Mouse (Mus musculus) hindbrain, embryonic 14.5 days (tissue): ENCODE measurements around the gene Bcar3. TPM values are rescaled to one million over a fixed set of nuclear protein-coding genes. Genes with fewer than 3 reads are reported as not detected.

Experiments used
- ATAC-seq: fragments of 200-750 bp; cut with Nextera tagmentation; 2 replicates; pipeline ENCODE4 v1.8.0; 2017; ENCODE audit warnings: moderate number of reproducible peaks, mild to moderate bottlenecking, moderate TSS enrichment, moderate library complexity; ENCODE audit not compliant: low FRiP score
- DNase-seq: peaks from one replicate; pipeline ENCODE4 v3.0.0-alpha.2; 2015; ENCODE audit warnings: low spot score
- H3K27ac ChIP-seq: fragments of 300-500 bp; sonication (generic); 2 replicates; pipeline ENCODE4 v1.5.1; 2014; ENCODE audit warnings: mild to moderate bottlenecking, moderate library complexity
- H3K27me3 ChIP-seq: fragments of 300-500 bp; sonication (generic); 2 replicates; pipeline ENCODE4 v1.6.1; 2014; ENCODE audit warnings: mild to moderate bottlenecking, low read length, mixed read lengths; ENCODE audit not compliant: control insufficient read depth, insufficient read depth
- H3K36me3 ChIP-seq: fragments of 300-500 bp; sonication (generic); replicated peaks from 2 replicates; pipeline ENCODE4 v1.6.1; 2014; ENCODE audit not compliant: control insufficient read depth, insufficient read depth
- H3K4me1 ChIP-seq: fragments of 300-500 bp; sonication (generic); replicated peaks from 2 replicates; pipeline ENCODE4 v1.6.1; 2014; ENCODE audit warnings: antibody characterized with exemption, low read length, mixed read lengths; ENCODE audit not compliant: control insufficient read depth, insufficient read depth
- H3K4me2 ChIP-seq: fragments of 300-500 bp; sonication (generic); replicated peaks from 2 replicates; pipeline ENCODE4 v1.6.1; 2014; ENCODE audit warnings: mild to moderate bottlenecking, moderate library complexity
- H3K4me3 ChIP-seq: fragments of 300-500 bp; sonication (generic); replicated peaks from 2 replicates; pipeline ENCODE4 v1.5.1; 2014; ENCODE audit warnings: mild to moderate bottlenecking, low read length
- H3K9ac ChIP-seq: fragments of 300-500 bp; sonication (generic); 2 replicates; pipeline ENCODE4 v1.6.1; 2014
- H3K9me3 ChIP-seq: fragments of 300-500 bp; sonication (generic); 2 replicates; pipeline ENCODE4 v1.6.1; 2016; ENCODE audit warnings: low read length; ENCODE audit not compliant: control insufficient read depth
- WGBS: fragments of 180-500 bp; shearing (Covaris S2); extraction: QIAGEN DNeasy Blood & Tissue Kit; methylation state at CpG from one replicate; pipeline ENCODE4 v1.1.7; 2014; 5-methylcytosine and 5-hydroxymethylcytosine counted together
- polyA plus RNA-seq: library from polyadenylated mRNA; unstranded; fragments of >200 nt; fragmentation: Nextera tagmentation; extraction: Ambion mirVana; gene quantifications from 2 replicates; pipeline ENCODE4 v1.2.1, GENCODE M21; 2014

Bcar3 gene
- polyA plus RNA-seq, 1 experiment from 2014 or later = 6.2 TPM

DNA sequence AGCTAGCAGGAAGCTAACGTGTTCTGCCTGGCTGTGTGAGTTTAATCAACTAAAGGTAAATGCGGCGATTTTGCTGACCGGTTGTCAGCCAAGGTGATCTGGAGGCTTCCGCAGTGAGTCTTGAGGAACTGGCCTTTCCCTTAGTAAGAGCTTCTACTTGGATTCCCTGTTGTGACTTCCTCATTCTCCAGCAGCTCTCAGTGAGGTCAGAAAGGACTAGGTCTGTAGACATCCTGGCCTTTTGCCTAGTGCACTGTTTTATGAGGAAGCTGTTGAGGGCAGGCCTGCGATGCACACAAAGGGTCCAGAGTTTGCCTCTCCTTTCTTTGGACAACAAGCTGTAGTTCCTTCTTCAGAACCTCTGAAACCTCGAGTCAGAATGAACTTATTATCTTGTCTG lies 3.2 kb upstream of the Bcar3 start:
- Histone ChIP-seq H3K9ac (no peak overlapping the region), H3K27ac (peak overlapping the region; percentile 39; the same call in 1 of the 2 replicates), H3K4me3 (no peak overlapping the region), H3K4me1 (peaks cover 38% of the 10 kb centered on the region), H3K36me3 (peaks cover 5% of the 10 kb centered on the region), H3K27me3 (no peaks in the 10 kb centered on the region), H3K4me2 (peak overlapping the region; percentile 74; the same call in 1 of the 2 replicates), H3K9me3 (no peaks in the 10 kb centered on the region)
- DNase-seq (no peak), ATAC-seq (no peak)
- WGBS = 74% methylated on average over 7 of the region's 7 CpGs

DNA sequence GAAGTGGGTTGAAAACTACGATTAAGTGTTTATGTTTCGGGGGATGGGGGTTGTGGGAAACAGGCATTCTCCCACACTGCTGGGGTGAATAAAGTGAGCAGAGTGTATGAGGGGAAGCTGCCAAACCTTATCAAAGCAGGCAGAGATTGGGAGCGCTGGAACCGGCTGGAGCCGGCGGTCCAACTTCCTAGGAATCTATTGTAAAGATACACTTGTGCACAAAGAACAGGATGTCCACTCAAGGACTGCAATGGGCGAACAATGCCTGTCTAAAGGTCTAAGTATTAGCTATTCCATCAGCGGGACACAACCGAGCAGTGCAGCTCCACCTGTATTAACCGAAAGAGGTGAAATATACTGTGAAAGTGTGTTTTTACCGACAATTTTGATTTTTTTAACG lies 2.1 kb upstream of the Bcar3 start:
- Histone ChIP-seq H3K4me3 (peak overlapping the region; percentile 87), H3K4me1 (peaks cover 39% of the 10 kb centered on the region), H3K4me2 (peak overlapping the region; percentile 74), H3K27me3 (no peaks in the 10 kb centered on the region), H3K36me3 (no peaks in the 10 kb centered on the region), H3K9ac (peak overlapping the region; percentile 91), H3K27ac (peak overlapping the region; percentile 100; the same call in 1 of the 2 replicates), H3K9me3 (no peaks in the 10 kb centered on the region)
- 47% methylated on average over 12 of the region's 12 CpGs for WGBS
- DNase-seq (no peak), ATAC-seq (no peak)

DNA sequence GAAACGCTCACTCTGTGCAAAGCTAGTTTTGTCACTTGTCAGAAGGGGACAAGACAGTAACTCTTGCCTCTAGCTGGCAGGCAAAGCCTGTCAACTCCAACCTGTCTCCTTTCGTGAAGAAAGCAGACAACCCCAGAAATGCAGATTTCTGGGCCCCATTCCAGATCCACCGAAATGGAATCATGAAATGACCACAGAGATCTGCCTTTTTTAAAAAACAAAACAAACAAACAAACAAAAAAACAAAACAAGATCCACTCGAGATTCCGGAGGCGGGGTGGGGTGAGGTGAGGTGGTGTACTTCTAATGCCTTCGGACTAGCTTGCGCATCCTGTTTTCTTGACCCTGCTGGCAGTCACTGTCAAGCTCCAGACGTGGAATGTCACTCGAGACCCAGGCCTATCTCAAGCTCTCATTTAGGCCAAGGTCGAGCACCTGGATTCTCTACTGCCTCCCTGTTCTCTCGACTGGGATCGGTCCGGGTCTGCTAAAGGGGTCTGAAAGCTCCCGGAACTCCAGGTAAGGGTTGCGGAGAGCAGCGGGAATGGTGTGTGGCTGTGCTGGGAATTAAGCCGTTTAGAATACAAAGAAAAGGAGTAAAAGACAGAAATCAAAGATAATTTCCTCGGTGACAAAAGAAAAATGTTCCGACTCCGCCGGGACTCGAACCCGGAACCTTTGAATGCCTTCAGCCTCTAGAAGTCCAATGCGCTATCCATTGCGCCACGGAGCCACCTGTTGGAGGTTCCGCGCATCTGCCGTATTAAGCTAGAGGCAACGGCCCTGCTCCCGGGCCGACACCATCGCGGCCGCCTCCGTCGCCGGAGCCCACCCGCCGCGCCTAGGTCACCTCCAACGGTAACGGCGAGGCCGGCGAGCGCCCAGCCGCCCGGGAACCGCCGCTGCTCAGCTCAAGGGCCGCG lies 1.4 kb upstream of the Bcar3 start:
- WGBS = 7% methylated on average over 54 of the region's 54 CpGs
- peak overlapping the region; percentile 91 for H3K9ac ChIP-seq
- peak; percentile 61 for ATAC-seq
- H3K36me3 ChIP-seq = no peaks in the 10 kb centered on the region
- peak; percentile 94 for DNase-seq
- no peaks in the 10 kb centered on the region for H3K27me3 ChIP-seq
- H3K27ac ChIP-seq = peak overlapping the region; percentile 100
- no peaks in the 10 kb centered on the region for H3K9me3 ChIP-seq
- peak overlapping the region; percentile 87 for H3K4me3 ChIP-seq
- H3K4me1 ChIP-seq = peaks cover 39% of the 10 kb centered on the region
- peak overlapping the region; percentile 74 for H3K4me2 ChIP-seq

DNA sequence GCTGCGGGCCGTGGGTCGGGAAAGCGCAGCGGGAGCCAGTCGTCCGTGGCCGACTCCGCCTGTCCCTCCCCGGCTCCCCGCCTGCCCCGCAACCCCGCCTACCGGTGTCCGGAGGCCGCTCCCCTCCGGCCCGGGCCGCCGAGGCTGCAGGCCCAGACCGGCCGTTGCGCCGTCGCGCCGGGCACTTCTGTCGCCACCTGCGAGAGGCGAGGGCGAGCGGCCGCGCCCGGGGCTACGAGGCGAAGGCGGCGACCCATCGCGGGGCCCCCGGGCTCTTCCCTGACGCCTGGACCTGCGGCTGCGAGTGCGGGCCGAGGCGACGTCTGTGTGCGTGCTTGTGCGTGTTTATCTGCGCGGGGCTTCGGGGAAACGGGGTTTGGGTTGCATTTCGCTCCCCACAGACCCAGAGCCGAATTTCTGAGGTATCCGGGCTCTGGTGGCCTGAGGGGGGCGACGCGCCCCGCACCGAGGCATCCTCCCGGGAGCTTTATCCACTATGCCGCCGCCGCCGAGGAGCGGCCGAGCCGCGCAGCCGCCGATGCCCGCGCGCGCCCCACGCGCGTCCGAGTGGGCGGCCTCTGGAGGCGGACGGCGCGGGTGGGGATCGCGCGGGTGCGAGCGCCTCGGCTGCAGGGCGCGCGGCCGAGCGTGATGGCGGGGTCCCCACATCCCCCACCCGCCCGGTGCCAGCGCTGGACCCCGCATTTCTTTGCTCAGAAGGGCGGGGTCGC lies 548 bp upstream of the Bcar3 start:
- no peaks in the 10 kb centered on the region for H3K27me3 ChIP-seq
- WGBS = under 1% methylated on average over 88 of the region's 105 CpGs
- H3K36me3 ChIP-seq = no peaks in the 10 kb centered on the region
- DNase-seq = peak; percentile 55
- peak; percentile 60 for ATAC-seq
- peak overlapping the region; percentile 100 for H3K27ac ChIP-seq
- H3K9me3 ChIP-seq = no peaks in the 10 kb centered on the region
- H3K4me1 ChIP-seq = peaks cover 39% of the 10 kb centered on the region
- peak overlapping the region; percentile 74 for H3K4me2 ChIP-seq
- H3K9ac ChIP-seq = peak overlapping the region; percentile 91
- H3K4me3 ChIP-seq = peak overlapping the region; percentile 87

DNA sequence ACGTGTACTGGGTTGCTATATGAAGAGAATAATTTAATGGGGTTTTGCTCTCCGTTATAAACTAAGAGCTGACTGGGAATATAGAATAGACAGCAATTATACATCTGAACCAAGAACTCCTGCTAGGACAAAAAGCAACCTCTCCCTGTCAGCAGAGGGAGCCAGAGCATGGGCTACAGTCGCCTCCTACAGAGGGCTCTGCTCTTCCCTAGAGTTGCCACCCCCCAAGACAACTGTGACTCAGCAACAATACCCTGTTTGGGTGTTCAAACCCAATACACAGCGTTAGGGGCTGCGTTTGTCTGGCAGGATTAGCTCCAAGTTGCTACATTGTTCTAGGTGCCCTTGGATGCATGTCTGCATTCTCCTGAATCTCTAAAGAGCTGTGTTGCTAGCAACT lies 1.6 kb downstream of the Bcar3 start:
- Histone ChIP-seq H3K4me3 (no peak overlapping the region), H3K9ac (no peak overlapping the region), H3K4me1 (peaks cover 37% of the 10 kb centered on the region), H3K27me3 (no peaks in the 10 kb centered on the region), H3K36me3 (no peaks in the 10 kb centered on the region), H3K4me2 (no peak overlapping the region), H3K9me3 (no peaks in the 10 kb centered on the region), H3K27ac (peak overlapping the region; percentile 100)
- no peak for ATAC-seq
- DNase-seq = peak; percentile 61
- WGBS = 11% methylated on average over 5 of the region's 5 CpGs

DNA sequence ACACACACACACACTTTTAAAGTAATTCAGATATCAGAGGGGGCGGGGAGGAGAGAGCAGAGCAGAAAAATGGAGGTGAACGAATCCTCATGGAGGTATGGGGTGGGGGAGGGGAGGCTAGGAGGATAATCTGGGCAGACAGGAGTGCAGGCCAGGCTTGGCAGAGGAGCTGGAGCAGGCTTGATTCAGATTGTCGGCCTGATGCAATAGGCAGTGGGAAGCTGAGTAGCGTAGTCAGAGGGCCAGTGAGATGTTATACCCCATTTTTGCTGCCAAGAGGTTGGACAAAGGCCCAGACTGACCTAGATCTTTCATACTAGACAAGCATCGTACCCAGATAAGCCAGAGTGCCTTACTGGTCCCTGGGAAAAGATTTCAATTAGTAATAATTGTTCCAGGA lies 3.0 kb downstream of the Bcar3 start:
- Histone ChIP-seq H3K27ac (no peak overlapping the region), H3K9me3 (no peaks in the 10 kb centered on the region), H3K36me3 (no peaks in the 10 kb centered on the region), H3K4me2 (no peak overlapping the region), H3K4me1 (peaks cover 24% of the 10 kb centered on the region), H3K27me3 (no peaks in the 10 kb centered on the region), H3K4me3 (no peak overlapping the region), H3K9ac (no peak overlapping the region)
- DNase-seq = no peak
- 53% methylated on average over 5 of the region's 5 CpGs for WGBS
- ATAC-seq = no peak

DNA sequence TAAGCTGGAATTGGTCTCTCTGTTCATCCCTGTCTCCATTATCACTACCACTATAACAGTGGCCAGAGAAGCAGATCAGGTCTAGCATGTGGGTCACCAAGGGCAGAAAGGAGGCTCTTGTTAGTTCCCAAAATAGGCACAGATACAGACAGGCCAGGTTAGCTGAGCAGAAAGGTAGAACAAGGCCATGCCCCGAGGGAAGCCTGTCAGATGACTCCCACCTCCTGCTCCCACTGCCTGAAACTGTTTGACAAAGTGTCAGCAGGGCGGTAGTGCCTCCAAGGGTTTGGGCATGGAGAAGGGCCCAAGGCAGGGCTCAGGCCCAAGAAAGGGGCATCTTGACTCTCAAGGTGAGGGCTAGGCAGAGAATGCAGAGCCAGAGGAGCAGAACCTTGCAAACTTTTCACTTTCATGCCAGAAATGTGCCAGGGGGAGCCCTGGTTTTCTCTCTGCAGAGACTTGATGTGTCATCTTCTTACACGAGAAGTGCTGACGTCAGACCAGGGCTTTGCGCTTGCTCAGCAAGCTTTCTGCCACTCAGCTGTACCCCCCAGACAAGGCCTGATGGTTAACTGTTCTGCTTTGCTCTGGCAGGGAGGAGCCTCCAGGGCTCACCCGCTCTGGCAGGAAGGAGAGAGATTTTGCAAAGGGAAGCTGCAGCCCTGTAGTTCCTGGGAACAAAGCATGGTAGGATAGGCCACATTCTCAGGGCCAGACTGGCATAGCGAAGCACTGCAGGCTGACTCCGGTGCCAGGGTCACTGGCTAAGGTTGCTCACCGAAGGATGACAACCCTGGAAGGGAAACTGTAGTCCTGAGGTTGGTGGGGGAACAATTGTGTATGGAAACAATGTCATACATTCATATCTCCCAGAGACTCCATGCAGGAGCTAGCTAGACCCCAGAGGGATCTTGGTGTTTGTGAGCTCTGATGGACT lies 7.3 kb downstream of the Bcar3 start:
- H3K4me1 ChIP-seq = no peaks in the 10 kb centered on the region
- no peaks in the 10 kb centered on the region for H3K9me3 ChIP-seq
- H3K27ac ChIP-seq = peak overlapping the region; percentile 39; the same call in 1 of the 2 replicates
- no peak overlapping the region for H3K4me2 ChIP-seq
- ATAC-seq = peak; percentile 42
- no peaks in the 10 kb centered on the region for H3K27me3 ChIP-seq
- no peaks in the 10 kb centered on the region for H3K36me3 ChIP-seq
- no peak overlapping the region for H3K4me3 ChIP-seq
- 66% methylated on average over 9 of the region's 9 CpGs for WGBS
- peak; percentile 36 for DNase-seq
- no peak overlapping the region for H3K9ac ChIP-seq

DNA sequence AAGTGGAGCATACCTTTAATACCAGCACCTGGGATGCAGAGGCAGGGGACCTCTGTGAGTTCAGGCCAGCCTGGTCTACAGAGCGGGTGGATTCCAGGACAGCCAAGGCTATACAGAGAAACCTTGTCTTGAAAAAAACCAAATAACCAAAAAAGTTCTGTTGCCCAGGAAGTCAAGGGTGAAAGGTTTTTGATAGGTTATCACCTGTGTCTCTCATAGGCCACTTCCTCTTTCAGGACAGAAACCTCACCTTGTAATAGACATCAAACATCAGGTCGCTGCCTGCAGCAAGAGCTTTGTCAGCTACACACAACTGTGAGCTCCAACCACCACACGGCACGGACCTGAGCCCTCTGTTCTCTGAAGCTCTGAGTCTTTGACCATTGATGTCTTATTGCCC lies 10.6 kb downstream of the Bcar3 start:
- no peak overlapping the region for H3K9ac ChIP-seq
- ATAC-seq (no peak), DNase-seq (no peak)
- no peaks in the 10 kb centered on the region for H3K4me1 ChIP-seq
- no peak overlapping the region for H3K4me3 ChIP-seq
- no peak overlapping the region for H3K4me2 ChIP-seq
- no peaks in the 10 kb centered on the region for H3K9me3 ChIP-seq
- no peak overlapping the region for H3K27ac ChIP-seq
- no peaks in the 10 kb centered on the region for H3K27me3 ChIP-seq
- 91% methylated on average over 4 of the region's 4 CpGs for WGBS
- no peaks in the 10 kb centered on the region for H3K36me3 ChIP-seq
